Mouse (Mus musculus) stomach, postnatal 0 days (tissue): ENCODE measurements around the gene Hcst.

Experiments
- CTCF ChIP-seq: IDR thresholded peaks from 2 replicates; pipeline ENCODE4 v1.5.1; 2016; ENCODE audit warnings: antibody characterized with exemption, low read depth, mild to moderate bottlenecking, moderate library complexity
- EP300 ChIP-seq: optimal IDR thresholded peaks from 2 replicates; pipeline ENCODE3; 2016; ENCODE audit warnings: antibody characterized with exemption

- TF ChIP-seq EP300 (no peak), CTCF (peak; percentile 45)
These were observed 24.8 kb downstream of the Hcst start for GRCm38 (mm10) chr7:30394871-30395270.
